Mouse (Mus musculus): ENCODE measurements around the gene Helz.

DNA sequence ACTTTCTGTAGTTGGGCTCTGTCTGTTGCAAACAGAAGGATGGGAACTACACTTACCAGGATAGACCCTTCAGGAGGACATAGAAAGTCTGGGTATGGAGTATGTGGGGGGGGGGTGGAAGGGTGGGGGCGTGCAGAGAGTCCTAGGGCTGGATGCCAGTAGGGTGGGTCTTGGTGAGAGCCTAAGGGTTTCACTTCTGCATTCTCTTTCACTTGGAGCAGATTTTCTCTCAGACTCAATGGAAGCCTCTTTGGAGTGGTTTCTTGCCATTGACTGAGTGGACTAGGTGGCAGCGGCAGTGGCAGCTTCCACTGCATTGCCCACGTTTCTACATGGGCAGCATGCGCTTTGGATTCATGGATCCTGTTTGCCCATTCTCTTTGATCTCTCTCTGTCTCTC, 152.2 kb downstream of the Helz start:
- TF ChIP-seq CHD2 (IDR thresholded peaks at IDR 0.05; ENCODE audit: low read depth, low read length) (no peak), ZNF384 (IDR thresholded peaks at IDR 0.05; ENCODE audit: low read depth, low read length) (no peak), HCFC1 (IDR thresholded peaks at IDR 0.05; ENCODE audit: borderline replicate concordance, insufficient read depth, low read length) (no peak)
